Mouse (Mus musculus): ENCODE measurements around the gene Olfr102. TPM values are rescaled to one million over a fixed set of nuclear protein-coding genes. Genes with fewer than 3 reads are reported as not detected.

Olfr102 gene
- not detected for polyA plus RNA-seq (2015; fragmentation: Illumina TruSeq; extraction: RNeasy Lipid Tissue Mini Kit (QIAGEN cat#74804); ENCODE audit: insufficient read depth, low read depth, low replicate concordance)

GRCm38 (mm10) chr17:37316954-37317353, at the start of gene Olfr102:
TSS of gene Olfr102 (minus strand) at chr17:37317054.

GRCm38 (mm10) chr17:37359282-37359681, 42.4 kb upstream of the Olfr102 start, which contains the start of gene Olfr104-ps:
TSS of gene Olfr104-ps (plus strand) at chr17:37359582.

GRCm38 (mm10) chr17:37339598-37339997, 22.7 kb upstream of the Olfr102 start, which contains the start of gene Olfr103:
TSS of gene Olfr103 (minus strand) at chr17:37339698.

GRCm38 (mm10) chr17:37304213-37304612, 12.6 kb downstream of the Olfr102 start, which contains the start of gene Olfr101:
TSS of gene Olfr101 (minus strand) at chr17:37304313.

GRCm38 (mm10) chr17:37283360-37283759, 33.5 kb downstream of the Olfr102 start, which contains the start of gene Olfr99:
TSS of gene Olfr99 (minus strand) at chr17:37283460.

GRCm38 (mm10) chr17:37270058-37270701, 46.7 kb downstream of the Olfr102 start, which contains the start of gene H2-M3:
TSS of gene H2-M3 (plus strand) at chr17:37270220.

GRCm38 (mm10) chr17:37263626-37264025, 53.2 kb downstream of the Olfr102 start, which contains the start of gene Olfr98:
TSS of gene Olfr98 (minus strand) at chr17:37263749.

Other genes with a start within 250 kb of the Olfr102 start
- not detected for gene Olfr90, start 228.6 kb downstream of the Olfr102 start, polyA plus RNA-seq (2015; fragmentation: Illumina TruSeq; extraction: RNeasy Lipid Tissue Mini Kit (QIAGEN cat#74804); ENCODE audit: insufficient read depth, low read depth, low replicate concordance)
- not detected for gene Olfr91, start 218.8 kb downstream of the Olfr102 start, polyA plus RNA-seq (2015; fragmentation: Illumina TruSeq; extraction: RNeasy Lipid Tissue Mini Kit (QIAGEN cat#74804); ENCODE audit: insufficient read depth, low read depth, low replicate concordance)
- not detected for gene Olfr92, start 197.0 kb downstream of the Olfr102 start, polyA plus RNA-seq (2015; fragmentation: Illumina TruSeq; extraction: RNeasy Lipid Tissue Mini Kit (QIAGEN cat#74804); ENCODE audit: insufficient read depth, low read depth, low replicate concordance)
- gene Olfr93, start 155.6 kb downstream of the Olfr102 start, polyA plus RNA-seq (2015; fragmentation: Illumina TruSeq; extraction: RNeasy Lipid Tissue Mini Kit (QIAGEN cat#74804); ENCODE audit: insufficient read depth, low read depth, low replicate concordance) = not detected
- not detected for gene Ubd, start 123.2 kb downstream of the Olfr102 start, polyA plus RNA-seq (2015; fragmentation: Illumina TruSeq; extraction: RNeasy Lipid Tissue Mini Kit (QIAGEN cat#74804); ENCODE audit: insufficient read depth, low read depth, low replicate concordance)
- not detected for gene Olfr94, start 116.1 kb downstream of the Olfr102 start, polyA plus RNA-seq (2015; fragmentation: Illumina TruSeq; extraction: RNeasy Lipid Tissue Mini Kit (QIAGEN cat#74804); ENCODE audit: insufficient read depth, low read depth, low replicate concordance)
- gene Olfr95, start 103.9 kb downstream of the Olfr102 start, polyA plus RNA-seq (2015; fragmentation: Illumina TruSeq; extraction: RNeasy Lipid Tissue Mini Kit (QIAGEN cat#74804); ENCODE audit: insufficient read depth, low read depth, low replicate concordance) = not detected
- gene Olfr96, start 96.9 kb downstream of the Olfr102 start, polyA plus RNA-seq (2015; fragmentation: Illumina TruSeq; extraction: RNeasy Lipid Tissue Mini Kit (QIAGEN cat#74804); ENCODE audit: insufficient read depth, low read depth, low replicate concordance) = not detected
- gene Olfr97, start 79.7 kb downstream of the Olfr102 start, polyA plus RNA-seq (2015; fragmentation: Illumina TruSeq; extraction: RNeasy Lipid Tissue Mini Kit (QIAGEN cat#74804); ENCODE audit: insufficient read depth, low read depth, low replicate concordance) = not detected
- gene Olfr98, start 53.3 kb downstream of the Olfr102 start, polyA plus RNA-seq (2015; fragmentation: Illumina TruSeq; extraction: RNeasy Lipid Tissue Mini Kit (QIAGEN cat#74804); ENCODE audit: insufficient read depth, low read depth, low replicate concordance) = not detected
- 5.1 TPM for gene H2-M3, start 46.8 kb downstream of the Olfr102 start, polyA plus RNA-seq (2015; fragmentation: Illumina TruSeq; extraction: RNeasy Lipid Tissue Mini Kit (QIAGEN cat#74804); ENCODE audit: insufficient read depth, low read depth, low replicate concordance)
- not detected for gene Olfr99, start 33.6 kb downstream of the Olfr102 start, polyA plus RNA-seq (2015; fragmentation: Illumina TruSeq; extraction: RNeasy Lipid Tissue Mini Kit (QIAGEN cat#74804); ENCODE audit: insufficient read depth, low read depth, low replicate concordance)
- gene Olfr101, start 12.7 kb downstream of the Olfr102 start, polyA plus RNA-seq (2015; fragmentation: Illumina TruSeq; extraction: RNeasy Lipid Tissue Mini Kit (QIAGEN cat#74804); ENCODE audit: insufficient read depth, low read depth, low replicate concordance) = not detected
- gene Olfr103, start 22.6 kb upstream of the Olfr102 start, polyA plus RNA-seq (2015; fragmentation: Illumina TruSeq; extraction: RNeasy Lipid Tissue Mini Kit (QIAGEN cat#74804); ENCODE audit: insufficient read depth, low read depth, low replicate concordance) = not detected
- not detected for gene Olfr104-ps, start 42.5 kb upstream of the Olfr102 start, polyA plus RNA-seq (2015; fragmentation: Illumina TruSeq; extraction: RNeasy Lipid Tissue Mini Kit (QIAGEN cat#74804); ENCODE audit: insufficient read depth, low read depth, low replicate concordance)
- not detected for gene Olfr105-ps, start 62.0 kb upstream of the Olfr102 start, polyA plus RNA-seq (2015; fragmentation: Illumina TruSeq; extraction: RNeasy Lipid Tissue Mini Kit (QIAGEN cat#74804); ENCODE audit: insufficient read depth, low read depth, low replicate concordance)
- gene Olfr106-ps, start 73.3 kb upstream of the Olfr102 start, polyA plus RNA-seq (2015; fragmentation: Illumina TruSeq; extraction: RNeasy Lipid Tissue Mini Kit (QIAGEN cat#74804); ENCODE audit: insufficient read depth, low read depth, low replicate concordance) = not detected
- gene Olfr107, start 82.2 kb upstream of the Olfr102 start, polyA plus RNA-seq (2015; fragmentation: Illumina TruSeq; extraction: RNeasy Lipid Tissue Mini Kit (QIAGEN cat#74804); ENCODE audit: insufficient read depth, low read depth, low replicate concordance) = not detected
- not detected for gene Olfr108, start 128.4 kb upstream of the Olfr102 start, polyA plus RNA-seq (2015; fragmentation: Illumina TruSeq; extraction: RNeasy Lipid Tissue Mini Kit (QIAGEN cat#74804); ENCODE audit: insufficient read depth, low read depth, low replicate concordance)
- gene Olfr109, start 141.9 kb upstream of the Olfr102 start, polyA plus RNA-seq (2015; fragmentation: Illumina TruSeq; extraction: RNeasy Lipid Tissue Mini Kit (QIAGEN cat#74804); ENCODE audit: insufficient read depth, low read depth, low replicate concordance) = not detected
- not detected for gene H2-M2, start 166.5 kb upstream of the Olfr102 start, polyA plus RNA-seq (2015; fragmentation: Illumina TruSeq; extraction: RNeasy Lipid Tissue Mini Kit (QIAGEN cat#74804); ENCODE audit: insufficient read depth, low read depth, low replicate concordance)
- gene Olfr110, start 175.4 kb upstream of the Olfr102 start, polyA plus RNA-seq (2015; fragmentation: Illumina TruSeq; extraction: RNeasy Lipid Tissue Mini Kit (QIAGEN cat#74804); ENCODE audit: insufficient read depth, low read depth, low replicate concordance) = not detected
- gene Olfr111, start 191.0 kb upstream of the Olfr102 start, polyA plus RNA-seq (2015; fragmentation: Illumina TruSeq; extraction: RNeasy Lipid Tissue Mini Kit (QIAGEN cat#74804); ENCODE audit: insufficient read depth, low read depth, low replicate concordance) = not detected

Data from pancreas, adult 10 weeks (tissue).